Mouse (Mus musculus) forebrain, embryonic 15.5 days (tissue): Measurements from ENCODE around the gene Slc6a18. TPM values are rescaled to one million over a fixed set of nuclear protein-coding genes. Genes with fewer than 3 reads are reported as not detected.

Experiments used
- ATAC-seq: fragments of 200-750 bp; cut with Nextera tagmentation; replicated peaks from 2 replicates; pipeline ENCODE4 v1.8.0; 2017; ENCODE audit warnings: mild to moderate bottlenecking, moderate TSS enrichment, moderate library complexity
- H3K27ac ChIP-seq: fragments of 300-500 bp; sonication (generic); replicated peaks from 2 replicates; pipeline ENCODE4 v1.5.1; 2015; ENCODE audit warnings: mild to moderate bottlenecking, inconsistent platforms
- H3K27me3 ChIP-seq: fragments of 300-500 bp; sonication (generic); 2 replicates; pipeline ENCODE4 v1.6.1; 2015; ENCODE audit warnings: inconsistent platforms
- H3K36me3 ChIP-seq: fragments of 300-500 bp; sonication (generic); 2 replicates; pipeline ENCODE4 v1.6.1; 2015; ENCODE audit warnings: mild to moderate bottlenecking, inconsistent platforms
- H3K4me1 ChIP-seq: fragments of 300-500 bp; sonication (generic); 2 replicates; pipeline ENCODE4 v1.6.1; 2015; ENCODE audit warnings: inconsistent platforms
- H3K4me2 ChIP-seq: fragments of 300-500 bp; sonication (generic); replicated peaks from 2 replicates; pipeline ENCODE4 v1.6.1; 2015; ENCODE audit warnings: mild to moderate bottlenecking, inconsistent platforms
- H3K4me3 ChIP-seq: fragments of 300-500 bp; sonication (generic); 2 replicates; pipeline ENCODE4 v1.5.1; 2015; ENCODE audit warnings: mild to moderate bottlenecking, inconsistent platforms
- H3K9ac ChIP-seq: fragments of 300-500 bp; sonication (generic); replicated peaks from 2 replicates; pipeline ENCODE4 v1.6.1; 2015; ENCODE audit warnings: mild to moderate bottlenecking, inconsistent platforms
- H3K9me3 ChIP-seq: fragments of 300-500 bp; sonication (generic); 2 replicates; pipeline ENCODE4 v1.6.1; 2016; ENCODE audit warnings: inconsistent platforms
- WGBS: fragments of 180-500 bp; shearing (Covaris S2); methylation state at CpG from one replicate; pipeline ENCODE4 v1.1.7; 2015; ENCODE audit warnings: mixed read lengths; 5-methylcytosine and 5-hydroxymethylcytosine counted together
- polyA plus RNA-seq: library from polyadenylated mRNA; unstranded; fragments of >200 nt; fragmentation: Nextera tagmentation; extraction: Ambion mirVana; gene quantifications from 2 replicates; pipeline ENCODE4 v1.2.1, GENCODE M21; 2015

The Slc6a18 gene
- polyA plus RNA-seq, 1 experiment from 2014 or later, result not detected

GRCm38 (mm10) chr13:73682226-73682625, 4.4 kb upstream of the Slc6a18 start:
- Histone ChIP-seq H3K9ac (no peak overlapping the region), H3K9me3 (no peaks in the 10 kb centered on the region), H3K27me3 (no peaks in the 10 kb centered on the region), H3K4me3 (no peak overlapping the region), H3K27ac (no peak overlapping the region), H3K36me3 (no peaks in the 10 kb centered on the region), H3K4me2 (no peak overlapping the region), H3K4me1 (no peaks in the 10 kb centered on the region)
- ATAC-seq, result no peak
- 87% methylated on average over 2 of the region's 2 CpGs for WGBS

GRCm38 (mm10) chr13:73680394-73680793, 2.6 kb upstream of the Slc6a18 start:
- Histone ChIP-seq H3K27me3 (no peaks in the 10 kb centered on the region), H3K9me3 (no peaks in the 10 kb centered on the region), H3K27ac (no peak overlapping the region), H3K4me2 (no peak overlapping the region), H3K4me3 (no peak overlapping the region), H3K9ac (no peak overlapping the region), H3K4me1 (no peaks in the 10 kb centered on the region), H3K36me3 (no peaks in the 10 kb centered on the region)
- WGBS, result 48% methylated on average over 1 of the region's 1 CpGs
- ATAC-seq, result no peak

GRCm38 (mm10) chr13:73679311-73679710, 1.5 kb upstream of the Slc6a18 start:
- no peak for ATAC-seq
- no peaks in the 10 kb centered on the region for H3K36me3 ChIP-seq
- no peaks in the 10 kb centered on the region for H3K27me3 ChIP-seq
- no peak overlapping the region for H3K9ac ChIP-seq
- H3K27ac ChIP-seq, result no peak overlapping the region
- 48% methylated on average over 2 of the region's 2 CpGs for whole genome bisulfite sequencing
- H3K4me1 ChIP-seq, result no peaks in the 10 kb centered on the region
- H3K9me3 ChIP-seq, result no peaks in the 10 kb centered on the region
- H3K4me3 ChIP-seq, result no peak overlapping the region
- H3K4me2 ChIP-seq, result no peak overlapping the region

- 90% methylated on average over 7 of the region's 7 CpGs for WGBS
- no peak overlapping the region for H3K4me2 ChIP-seq
These were observed 2.7 kb downstream of the Slc6a18 start for GRCm38 (mm10) chr13:73675161-73675560.

GRCm38 (mm10) chr13:73660163-73660695, 17.6 kb downstream of the Slc6a18 start:
- Histone ChIP-seq H3K9me3 (no peaks in the 10 kb centered on the region), H3K4me2 (no peak overlapping the region), H3K27me3 (no peaks in the 10 kb centered on the region), H3K27ac (no peak overlapping the region), H3K9ac (no peak overlapping the region), H3K4me1 (no peaks in the 10 kb centered on the region), H3K36me3 (no peaks in the 10 kb centered on the region), H3K4me3 (no peak overlapping the region)
- 78% methylated on average over 2 of the region's 2 CpGs for WGBS
- ATAC-seq, result no peak

More at GRCm38 (mm10) chr13:73675161-73675560, 2.7 kb downstream of the Slc6a18 start:
- H3K36me3 ChIP-seq, result no peaks in the 10 kb centered on the region
- no peak overlapping the region for H3K27ac ChIP-seq
- H3K4me1 ChIP-seq, result no peaks in the 10 kb centered on the region
- no peaks in the 10 kb centered on the region for H3K9me3 ChIP-seq
- H3K9ac ChIP-seq, result no peak overlapping the region
- no peak for ATAC-seq
- no peaks in the 10 kb centered on the region for H3K27me3 ChIP-seq
- no peak overlapping the region for H3K4me3 ChIP-seq

GRCm38 (mm10) chr13:73658953-73659352, 18.9 kb downstream of the Slc6a18 start:
- no peaks in the 10 kb centered on the region for H3K36me3 ChIP-seq
- H3K4me1 ChIP-seq, result no peaks in the 10 kb centered on the region
- H3K4me3 ChIP-seq, result no peak overlapping the region
- no peak overlapping the region for H3K9ac ChIP-seq
- H3K9me3 ChIP-seq, result no peaks in the 10 kb centered on the region
- no peak overlapping the region for H3K27ac ChIP-seq
- ATAC-seq, result no peak
- 57% methylated on average over 2 of the region's 2 CpGs for WGBS
- H3K4me2 ChIP-seq, result no peak overlapping the region
- no peaks in the 10 kb centered on the region for H3K27me3 ChIP-seq

- Histone ChIP-seq H3K27ac (no peak overlapping the region), H3K9ac (no peak overlapping the region), H3K9me3 (no peaks in the 10 kb centered on the region), H3K4me1 (no peaks in the 10 kb centered on the region), H3K4me2 (no peak overlapping the region), H3K27me3 (no peaks in the 10 kb centered on the region), H3K4me3 (no peak overlapping the region), H3K36me3 (0 out of 2 replicates have a peak, but pooled peaks cover 3% of the 10 kb centered on the region)
- no peak for ATAC-seq
- 77% methylated on average over 3 of the region's 3 CpGs for WGBS
These were observed 22.8 kb downstream of the Slc6a18 start for GRCm38 (mm10) chr13:73654976-73655375.

GRCm38 (mm10) chr13:73653266-73653665, 24.6 kb downstream of the Slc6a18 start:
- H3K4me1 ChIP-seq, result no peaks in the 10 kb centered on the region
- H3K4me2 ChIP-seq, result no peak overlapping the region
- no peaks in the 10 kb centered on the region for H3K27me3 ChIP-seq
- H3K27ac ChIP-seq, result no peak overlapping the region
- no peak for ATAC-seq
- 81% methylated on average over 3 of the region's 3 CpGs for WGBS
- 0 out of 2 replicates have a peak, but pooled peaks cover 5% of the 10 kb centered on the region for H3K36me3 ChIP-seq
- no peak overlapping the region for H3K4me3 ChIP-seq
- no peaks in the 10 kb centered on the region for H3K9me3 ChIP-seq
- H3K9ac ChIP-seq, result no peak overlapping the region

- Histone ChIP-seq H3K4me2 (no peak overlapping the region), H3K9me3 (no peaks in the 10 kb centered on the region), H3K27me3 (no peaks in the 10 kb centered on the region), H3K36me3 (peaks cover 5% of the 10 kb centered on the region; the same call in 1 of the 2 replicates), H3K9ac (no peak overlapping the region), H3K27ac (no peak overlapping the region), H3K4me3 (no peak overlapping the region), H3K4me1 (no peaks in the 10 kb centered on the region)
- 39% methylated on average over 6 of the region's 6 CpGs for WGBS
- peak; percentile 51; the same call in 1 of the 2 replicates for ATAC-seq
These were observed 31.3 kb downstream of the Slc6a18 start for GRCm38 (mm10) chr13:73646397-73647087.

- Histone ChIP-seq H3K4me1 (no peaks in the 10 kb centered on the region), H3K27me3 (no peaks in the 10 kb centered on the region), H3K9me3 (no peaks in the 10 kb centered on the region), H3K4me3 (no peak overlapping the region), H3K4me2 (no peak overlapping the region), H3K9ac (no peak overlapping the region), H3K36me3 (no peaks in the 10 kb centered on the region; the same call in 1 of the 2 replicates), H3K27ac (no peak overlapping the region)
- 91% methylated on average over 4 of the region's 4 CpGs for WGBS
- ATAC-seq, result no peak
These were observed 36.5 kb downstream of the Slc6a18 start for GRCm38 (mm10) chr13:73641296-73641695.

- H3K4me2 ChIP-seq, result no peak overlapping the region
- H3K36me3 ChIP-seq, result peaks cover 11% of the 10 kb centered on the region; the same call in 1 of the 2 replicates
- H3K27me3 ChIP-seq, result no peaks in the 10 kb centered on the region
- no peak overlapping the region for H3K27ac ChIP-seq
- H3K4me3 ChIP-seq, result no peak overlapping the region
- no peak for ATAC-seq
- no peaks in the 10 kb centered on the region for H3K9me3 ChIP-seq
- whole genome bisulfite sequencing, result 88% methylated on average over 5 of the region's 6 CpGs
- H3K4me1 ChIP-seq, result no peaks in the 10 kb centered on the region
- H3K9ac ChIP-seq, result no peak overlapping the region
These were observed 40.0 kb downstream of the Slc6a18 start for GRCm38 (mm10) chr13:73637826-73638225.

- no peak overlapping the region for H3K4me2 ChIP-seq
- H3K27ac ChIP-seq, result no peak overlapping the region
- WGBS, result 92% methylated on average over 3 of the region's 3 CpGs
- no peak overlapping the region for H3K4me3 ChIP-seq
- H3K36me3 ChIP-seq, result peaks cover 11% of the 10 kb centered on the region; the same call in 1 of the 2 replicates
- no peaks in the 10 kb centered on the region for H3K9me3 ChIP-seq
- peaks cover 27% of the 10 kb centered on the region for H3K4me1 ChIP-seq
- no peak for ATAC-seq
- H3K27me3 ChIP-seq, result no peaks in the 10 kb centered on the region
- H3K9ac ChIP-seq, result no peak overlapping the region
These were observed 46.0 kb downstream of the Slc6a18 start for GRCm38 (mm10) chr13:73631837-73632236.
